In the genomic region with DNA sequence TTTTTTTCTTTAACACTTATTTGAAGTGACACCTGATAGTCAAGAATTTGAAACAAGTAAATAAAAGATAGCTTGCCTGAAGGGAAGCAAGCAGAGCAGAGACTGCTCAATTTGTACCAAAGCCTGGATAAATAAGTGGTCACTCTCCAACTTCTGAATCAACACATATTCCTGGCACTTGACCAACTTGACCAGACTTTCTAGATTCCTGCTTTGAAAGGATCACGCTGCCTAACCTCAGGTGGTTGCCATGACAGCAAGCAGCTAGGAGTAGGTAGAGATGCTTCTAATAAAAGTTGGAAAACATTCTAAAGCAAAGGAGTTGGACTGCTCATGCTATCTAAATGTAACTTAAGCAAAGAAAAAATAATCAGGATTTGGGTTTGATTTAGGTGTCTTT, we compare ENCODE assay signal across 16 mouse cellular contexts.
DNase-seq lines count a peak whose midpoint lies in the region; ATAC-seq and TF ChIP-seq lines count a peak whose summit lies in the region.
"Had no signal": no experiment of that assay in that cellular context is flagged by ENCODE, and none has a peak within 500 bp of the region (broad histone marks: within the 10 kb centered on the region; RNA-seq: fewer than 3 reads in every experiment).

No protein-coding gene starts in this region.

- ATAC-seq in cerebellum, adult (ENCODE audit: insufficient number of reproducible peaks, low FRiP score, low TSS enrichment) = no peak
- no peak; the same call in 1 of the 2 replicates for ATAC-seq in lung, embryonic 14.5 days (ENCODE audit: insufficient read depth)
- ATAC-seq: forebrain, embryonic 13.5 days; intestine, embryonic 15.5 days; liver, postnatal 0 days had no signal

- DNase-seq in cerebellum, adult 9-11 months = peak; percentile 47
- peak; percentile 75 for DNase-seq in lung, embryonic 14.5 days
- no peak for DNase-seq in lung, adult 2 months
- peak; percentile 73 for DNase-seq in brain, adult 2 months (ENCODE audit: low read depth, low spot score)
- DNase-seq in lung, postnatal 10 days = peak; percentile 3
- no peak for DNase-seq in urinary bladder, postnatal 14 days (ENCODE audit: low spot score)
- DNase-seq: B cell, adult 2 months; liver, postnatal 0 days; retina, postnatal 1 day; thymus, adult 2 months had no signal

- no peaks in the 10 kb centered on the region for H3K36me3 ChIP-seq in lung, embryonic 14.5 days (ENCODE audit: insufficient read depth)
- H3K36me3 ChIP-seq: heart, embryonic 13.5 days; intestine, embryonic 15.5 days had no signal

- no peak overlapping the region for H3K4me2 ChIP-seq in lung, embryonic 14.5 days
- H3K4me2 ChIP-seq: forebrain, embryonic 13.5 days; heart, embryonic 13.5 days; hindbrain, embryonic 14.5 days; intestine, embryonic 15.5 days had no signal

- no peaks in the 10 kb centered on the region for H3K9me3 ChIP-seq in lung, embryonic 14.5 days (ENCODE audit: low read depth, low read length)
- H3K9me3 ChIP-seq: intestine, embryonic 15.5 days; megakaryocyte, embryonic 14.5 days had no signal

- WGBS in lung, embryonic 14.5 days = 31% methylated on average over 1 of the region's 1 CpGs
- WGBS in lung, adult 2 months = 45% methylated on average over 1 of the region's 1 CpGs

- TF ChIP-seq CTCF in lung, embryonic 14.5 days (IDR thresholded peaks at IDR 0.05; ENCODE audit: low read depth) = no peak
- TF ChIP-seq CTCF in lung, adult 2 months (IDR thresholded peaks at IDR 0.05; ENCODE audit: insufficient read depth, low read length) = no peak

- H3K4me3 ChIP-seq in lung, embryonic 14.5 days (ENCODE audit: low read depth, low read length) = no peak overlapping the region
- no peak overlapping the region for H3K4me3 ChIP-seq in lung, adult 2 months (replicated peaks; ENCODE audit: extremely low read depth, low read depth, low read length)
- H3K4me3 ChIP-seq: forebrain, embryonic 13.5 days; heart, embryonic 13.5 days; intestine, embryonic 15.5 days; megakaryocyte, embryonic 14.5 days had no signal

- no peak for TF ChIP-seq POLR2A in lung, adult 2 months (IDR thresholded peaks at IDR 0.05; ENCODE audit: borderline replicate concordance, extremely low read depth, low read depth, low read length)

- no peak overlapping the region for H3K9ac ChIP-seq in lung, embryonic 14.5 days
- H3K9ac ChIP-seq: forebrain, embryonic 13.5 days; heart, embryonic 13.5 days; hindbrain, embryonic 14.5 days; intestine, embryonic 15.5 days; liver, postnatal 0 days had no signal

- no peaks in the 10 kb centered on the region for H3K27me3 ChIP-seq in lung, embryonic 14.5 days (ENCODE audit: insufficient read depth, low read length)
- H3K27me3 ChIP-seq: forebrain, embryonic 13.5 days; heart, embryonic 13.5 days; intestine, embryonic 15.5 days; megakaryocyte, embryonic 14.5 days had no signal

- no peak overlapping the region for H3K27ac ChIP-seq in lung, embryonic 14.5 days (ENCODE audit: low read depth)
- H3K27ac ChIP-seq: forebrain, embryonic 13.5 days; heart, embryonic 13.5 days; hindbrain, embryonic 14.5 days; intestine, embryonic 15.5 days had no signal

- no peaks in the 10 kb centered on the region for H3K4me1 ChIP-seq in lung, embryonic 14.5 days (ENCODE audit: insufficient read depth)
- no peaks in the 10 kb centered on the region for H3K4me1 ChIP-seq in lung, adult 2 months (ENCODE audit: control insufficient read depth, insufficient read depth, low read length)
- H3K4me1 ChIP-seq: forebrain, embryonic 13.5 days; heart, embryonic 13.5 days; intestine, embryonic 15.5 days; megakaryocyte, embryonic 14.5 days had no signal

Comparison
In these comparisons a context has a peak if more than half of its experiments do, and no peak if none do; other contexts are left out.
1. DNase-seq: peak in cerebellum, adult 9-11 months (single experiment), lung, embryonic 14.5 days (single experiment), brain, adult 2 months (single experiment) and lung, postnatal 10 days (single experiment); none in lung, adult 2 months (single experiment) and urinary bladder, postnatal 14 days (single experiment).